Mouse (Mus musculus): Measurements from ENCODE around the gene Tmem233.

- peak; percentile 91 for TF ChIP-seq CTCF (IDR thresholded peaks at IDR 0.05; ENCODE audit: insufficient read depth, low read depth, low read length)
- no peak for TF ChIP-seq POLR2A (IDR thresholded peaks at IDR 0.05; ENCODE audit: insufficient read depth, low read depth, low read length)
Observed at GRCm38 (mm10) chr5:116116567-116116966, 33.5 kb upstream of the Tmem233 start.

Data from olfactory bulb, adult 2 months (tissue).